8 mouse cellular contexts compared by ENCODE assay signal in the genomic region with DNA sequence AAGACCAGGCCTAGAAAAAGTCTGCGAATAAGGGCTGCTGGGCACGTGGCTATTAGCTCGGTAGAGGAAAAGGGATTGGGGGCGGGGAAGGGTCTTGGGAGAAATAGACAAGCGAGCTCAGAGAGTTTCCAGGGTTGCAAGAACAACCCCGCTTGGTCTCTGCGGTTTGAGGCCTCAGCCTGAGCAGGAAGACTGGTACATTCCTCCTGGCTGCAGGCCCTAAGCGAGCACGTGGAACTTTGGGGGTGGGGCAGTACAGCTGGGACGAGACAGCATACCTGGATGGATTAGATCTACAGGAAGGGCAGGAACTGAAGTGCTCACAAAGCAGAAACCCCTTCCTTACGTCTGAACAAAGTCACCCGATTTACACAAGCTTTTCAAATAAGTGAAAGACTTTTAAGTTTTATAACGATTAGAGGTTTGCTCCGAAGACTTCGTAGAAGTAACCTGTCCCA. TPM values are rescaled to one million over a fixed set of nuclear protein-coding genes. Genes with fewer than 3 reads are reported as not detected.
DNase-seq lines count a peak whose midpoint lies in the region; ATAC-seq and TF ChIP-seq lines count a peak whose summit lies in the region.

No protein-coding gene starts in this region.

- peak overlapping the region; percentile 85 for H3K9ac ChIP-seq in heart, embryonic 13.5 days
- peak overlapping the region; percentile 87 for H3K9ac ChIP-seq in kidney, embryonic 16.5 days (replicated peaks; ENCODE audit: low read length)
- peak overlapping the region; percentile 37 for H3K9ac ChIP-seq in lung, embryonic 15.5 days

- peaks cover 41% of the 10 kb centered on the region for H3K4me1 ChIP-seq in embryonic facial prominence, embryonic 10.5 days
- H3K4me1 ChIP-seq in heart, embryonic 13.5 days, result peaks cover 33% of the 10 kb centered on the region
- H3K4me1 ChIP-seq in kidney, embryonic 16.5 days (ENCODE audit: insufficient read depth, low read length), result peaks cover 42% of the 10 kb centered on the region
- H3K4me1 ChIP-seq in lung, embryonic 15.5 days, result peaks cover 24% of the 10 kb centered on the region
- peaks cover 15% of the 10 kb centered on the region for H3K4me1 ChIP-seq in olfactory bulb, adult 2 months (ENCODE audit: control insufficient read depth, insufficient read depth, low read length)

- peaks cover 17% of the 10 kb centered on the region for H3K36me3 ChIP-seq in embryonic facial prominence, embryonic 10.5 days (replicated peaks)
- 0 out of 2 replicates have a peak, but pooled peaks cover 3% of the 10 kb centered on the region for H3K36me3 ChIP-seq in heart, embryonic 13.5 days
- H3K36me3 ChIP-seq in kidney, embryonic 16.5 days (ENCODE audit: insufficient read depth, low read length), result peaks cover 5% of the 10 kb centered on the region; the same call in 1 of the 2 replicates
- 0 out of 2 replicates have a peak, but pooled peaks cover 3% of the 10 kb centered on the region for H3K36me3 ChIP-seq in lung, embryonic 15.5 days

- 6% methylated on average over 15 of the region's 15 CpGs for WGBS in embryonic facial prominence, embryonic 10.5 days
- WGBS in heart, embryonic 13.5 days, result 8% methylated on average over 15 of the region's 15 CpGs
- WGBS in kidney, embryonic 16.5 days, result 5% methylated on average over 15 of the region's 15 CpGs
- WGBS in lung, embryonic 15.5 days, result 6% methylated on average over 15 of the region's 15 CpGs
- WGBS in olfactory bulb, adult 2 months, result 28% methylated on average over 15 of the region's 15 CpGs

- peak overlapping the region; percentile 91 for H3K27ac ChIP-seq in embryonic facial prominence, embryonic 10.5 days (replicated peaks)
- peak overlapping the region; percentile 61; the same call in 1 of the 2 replicates for H3K27ac ChIP-seq in heart, embryonic 13.5 days (replicated peaks)
- peak overlapping the region; percentile 84 for H3K27ac ChIP-seq in kidney, embryonic 16.5 days (ENCODE audit: low read length)
- peak overlapping the region; percentile 74 for H3K27ac ChIP-seq in lung, embryonic 15.5 days
- H3K27ac ChIP-seq in olfactory bulb, adult 2 months (ENCODE audit: insufficient read depth, low read depth, low read length), result no peak overlapping the region

- H3K4me3 ChIP-seq in embryonic facial prominence, embryonic 10.5 days, result peak overlapping the region; percentile 76
- peak overlapping the region; percentile 74 for H3K4me3 ChIP-seq in heart, embryonic 13.5 days
- peak overlapping the region; percentile 83 for H3K4me3 ChIP-seq in kidney, embryonic 16.5 days (ENCODE audit: low read length)
- peak overlapping the region; percentile 48 for H3K4me3 ChIP-seq in lung, embryonic 15.5 days
- peak overlapping the region; percentile 30 for H3K4me3 ChIP-seq in olfactory bulb, adult 2 months (ENCODE audit: insufficient read depth, low read depth, low read length)

- peak overlapping the region; percentile 96 for H3K4me2 ChIP-seq in heart, embryonic 13.5 days
- H3K4me2 ChIP-seq in kidney, embryonic 16.5 days (replicated peaks; ENCODE audit: low read depth, low read length), result peak overlapping the region; percentile 91
- peak overlapping the region; percentile 78 for H3K4me2 ChIP-seq in lung, embryonic 15.5 days

- H3K9me3 ChIP-seq in embryonic facial prominence, embryonic 10.5 days, result no peaks in the 10 kb centered on the region
- no peaks in the 10 kb centered on the region for H3K9me3 ChIP-seq in heart, embryonic 13.5 days
- H3K9me3 ChIP-seq in kidney, embryonic 16.5 days (ENCODE audit: low read length), result no peaks in the 10 kb centered on the region
- no peaks in the 10 kb centered on the region for H3K9me3 ChIP-seq in lung, embryonic 15.5 days

- ATAC-seq in heart, embryonic 13.5 days (ENCODE audit: extremely low read depth, insufficient number of reproducible peaks, low FRiP score, low TSS enrichment), result no peak
- peak; percentile 28; the same call in 1 of the 2 replicates for ATAC-seq in kidney, embryonic 16.5 days (ENCODE audit: low FRiP score, low TSS enrichment)
- peak; percentile 49; the same call in 1 of the 2 replicates for ATAC-seq in lung, embryonic 15.5 days (ENCODE audit: borderline replicate concordance, extremely low read depth, low FRiP score, low TSS enrichment)

- DNase-seq in A20 (ENCODE audit: low read depth, low spot score), result peak; percentile 72
- DNase-seq in T-cell, adult 2 months (ENCODE audit: low spot score), result peak; percentile 34
- DNase-seq in embryonic facial prominence, embryonic 10.5 days (ENCODE audit: low spot score), result peak; percentile 78
- peak; percentile 48 to 63 for DNase-seq in thymus, postnatal 36 days

- TF ChIP-seq POLR2A in olfactory bulb, adult 2 months (IDR thresholded peaks at IDR 0.05; ENCODE audit: insufficient read depth, low read depth, low read length), result no peak

- no peaks in the 10 kb centered on the region for H3K27me3 ChIP-seq in embryonic facial prominence, embryonic 10.5 days (replicated peaks; ENCODE audit: low read depth, poor library complexity, severe bottlenecking)
- no peaks in the 10 kb centered on the region for H3K27me3 ChIP-seq in heart, embryonic 13.5 days (replicated peaks)
- no peaks in the 10 kb centered on the region for H3K27me3 ChIP-seq in kidney, embryonic 16.5 days (ENCODE audit: insufficient read depth, low read length)
- H3K27me3 ChIP-seq in lung, embryonic 15.5 days, result no peaks in the 10 kb centered on the region

- TF ChIP-seq CTCF in olfactory bulb, adult 2 months (IDR thresholded peaks at IDR 0.05; ENCODE audit: insufficient read depth, low read depth, low read length), result no peak

RNA-seq across cellular contexts. Expression of gene Phgdh, which starts 1.2 kb away (rescaled TPM):
- polyA plus RNA-seq in embryonic facial prominence, embryonic 10.5 days (2016; fragmentation: Nextera tagmentation; extraction: Ambion mirVana), result 373 and 379 TPM in 2 replicates
- polyA plus RNA-seq in heart, embryonic 13.5 days (2015; fragmentation: Nextera tagmentation; extraction: Ambion mirVana), result 102 and 110 TPM in 2 replicates
- 541 and 585 TPM in 2 replicates for polyA plus RNA-seq in kidney, embryonic 16.5 days (2015; fragmentation: Nextera tagmentation; extraction: Ambion mirVana)
- 202 and 209 TPM in 2 replicates for polyA plus RNA-seq in lung, embryonic 15.5 days (2015; fragmentation: Nextera tagmentation; extraction: Ambion mirVana)
- polyA plus RNA-seq in olfactory bulb, adult 2 months (2012; ENCODE audit: insufficient read depth, insufficient read length, low replicate concordance, missing spikeins), result not detected in 2 replicates

RNA-seq across cellular contexts. Expression of gene Zfp697, which starts 43.6 kb away (rescaled TPM):
- polyA plus RNA-seq in embryonic facial prominence, embryonic 10.5 days (2016; fragmentation: Nextera tagmentation; extraction: Ambion mirVana), result 8.2 and 8.8 TPM in 2 replicates
- 7.3 and 8.3 TPM in 2 replicates for polyA plus RNA-seq in heart, embryonic 13.5 days (2015; fragmentation: Nextera tagmentation; extraction: Ambion mirVana)
- polyA plus RNA-seq in kidney, embryonic 16.5 days (2015; fragmentation: Nextera tagmentation; extraction: Ambion mirVana), result 16.4 and 17.1 TPM in 2 replicates
- polyA plus RNA-seq in lung, embryonic 15.5 days (2015; fragmentation: Nextera tagmentation; extraction: Ambion mirVana), result 7.9 and 8.0 TPM in 2 replicates
- not detected in 2 replicates for polyA plus RNA-seq in olfactory bulb, adult 2 months (2012; ENCODE audit: insufficient read depth, insufficient read length, low replicate concordance, missing spikeins)

RNA-seq across cellular contexts. Expression of gene Hmgcs2, which starts 58.4 kb away (rescaled TPM):
- polyA plus RNA-seq in embryonic facial prominence, embryonic 10.5 days (2016; fragmentation: Nextera tagmentation; extraction: Ambion mirVana), result 1.0 and 1.6 TPM in 2 replicates
- polyA plus RNA-seq in heart, embryonic 13.5 days (2015; fragmentation: Nextera tagmentation; extraction: Ambion mirVana), result 9.5 and 11.6 TPM in 2 replicates
- 12.3 and 13.1 TPM in 2 replicates for polyA plus RNA-seq in kidney, embryonic 16.5 days (2015; fragmentation: Nextera tagmentation; extraction: Ambion mirVana)
- 4.2 and 4.4 TPM in 2 replicates for polyA plus RNA-seq in lung, embryonic 15.5 days (2015; fragmentation: Nextera tagmentation; extraction: Ambion mirVana)
- not detected in 2 replicates for polyA plus RNA-seq in olfactory bulb, adult 2 months (2012; ENCODE audit: insufficient read depth, insufficient read length, low replicate concordance, missing spikeins)

Comparison
In these comparisons a context has a peak if more than half of its experiments do, and no peak if none do; other contexts are left out.
1. H3K4me3 ChIP-seq: peak in every context shown above with its lines; median percentile 83 in kidney, embryonic 16.5 days; 76 in embryonic facial prominence, embryonic 10.5 days; 74 in heart, embryonic 13.5 days; 48 in lung, embryonic 15.5 days; 30 in olfactory bulb, adult 2 months.
2. H3K9ac ChIP-seq: peak in every context shown above with its lines; median percentile 87 in kidney, embryonic 16.5 days; 85 in heart, embryonic 13.5 days; 37 in lung, embryonic 15.5 days.
3. RNA of gene Phgdh, which starts 1.2 kb away (polyA plus RNA-seq): 541 to 585 TPM in kidney, embryonic 16.5 days, 373 to 379 TPM in embryonic facial prominence, embryonic 10.5 days, 202 to 209 TPM in lung, embryonic 15.5 days and 102 to 110 TPM in heart, embryonic 13.5 days; not detected in olfactory bulb, adult 2 months; every median in the first group is over 100 times any median in the second.
4. Peak in every context shown above with its lines, with median percentiles within 50 percentile points of each other: DNase-seq and H3K4me2 ChIP-seq.